Mouse (Mus musculus): ENCODE results near the gene Csnk1g1.

DNA sequence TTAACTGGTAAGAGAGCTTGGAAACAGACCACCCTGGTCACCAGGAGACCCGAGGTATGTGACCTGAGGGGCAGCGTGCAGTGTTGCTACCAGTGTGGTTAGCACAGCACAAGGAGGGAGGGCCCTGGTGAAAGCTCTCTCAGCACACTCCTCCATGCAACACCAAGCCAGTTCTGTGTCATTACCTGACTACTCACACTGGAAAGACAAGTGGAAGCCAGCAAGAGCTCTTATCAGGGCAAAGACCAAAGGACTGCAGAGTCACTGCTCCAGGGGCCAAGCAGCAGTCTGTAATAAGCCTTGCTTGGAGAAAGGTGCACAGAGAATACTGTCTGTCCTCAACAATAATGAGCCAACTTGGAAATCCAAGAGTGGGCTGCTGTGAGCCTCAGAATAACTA is 183.9 kb downstream of the Csnk1g1 start:
- no peak for TF ChIP-seq POLR2A (IDR thresholded peaks at IDR 0.05; ENCODE audit: extremely low read depth, insufficient read depth, low read length)
- no peak for TF ChIP-seq CTCF (IDR thresholded peaks at IDR 0.05; ENCODE audit: extremely low read depth, insufficient read depth, low read length)
